Mouse (Mus musculus): ENCODE measurements around the gene Wdr11. TPM values are rescaled to one million over a fixed set of nuclear protein-coding genes. Genes with fewer than 3 reads are reported as not detected.
A peak's percentile ranks its signal among the peaks of the same experiment; 100 is the strongest.

The Wdr11 gene
- polyA plus RNA-seq, 1 experiment from 2014 or later = 31.4 TPM

GRCm38 (mm10) chr7:129647798-129648197, 56.1 kb downstream of the Wdr11 start:
- 0 out of 2 replicates have a peak, but pooled peaks cover 2% of the 10 kb centered on the region for H3K4me1 ChIP-seq (ENCODE audit: control insufficient read depth, insufficient read depth, low read length)
- WGBS (ENCODE audit: insufficient replicate concordance) = 69% methylated on average over 7 of the region's 7 CpGs

DNA sequence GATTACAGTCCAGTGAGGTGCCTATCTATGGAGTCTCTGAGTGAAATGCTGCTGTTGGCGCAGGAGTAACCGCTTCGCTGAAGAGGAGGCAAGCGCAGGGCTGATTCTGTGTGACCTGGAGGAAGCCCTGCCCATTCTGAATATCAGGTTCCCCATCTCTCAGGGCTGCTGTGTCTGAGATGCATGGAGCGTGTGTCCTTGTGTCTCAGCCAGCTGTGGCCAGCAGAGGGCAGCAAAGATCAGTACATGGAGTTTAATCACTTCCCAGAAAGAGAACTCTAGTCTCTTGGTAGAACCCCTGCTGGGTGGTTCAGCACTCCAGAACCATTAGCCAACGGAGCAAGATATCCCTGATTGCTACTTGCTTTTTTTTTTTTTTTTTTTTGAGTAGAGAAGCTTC, 57.3 kb downstream of the Wdr11 start:
- ATAC-seq (replicated peaks; ENCODE audit: insufficient number of reproducible peaks, low FRiP score, low TSS enrichment) = no peak
- H3K4me3 ChIP-seq (ENCODE audit: low read depth, low read length) = no peak overlapping the region
- no peaks in the 10 kb centered on the region for H3K9me3 ChIP-seq (replicated peaks; ENCODE audit: control insufficient read depth, low read length)
- 7% methylated on average over 6 of the region's 6 CpGs for WGBS (ENCODE audit: insufficient replicate concordance)
- H3K4me1 ChIP-seq (ENCODE audit: control insufficient read depth, insufficient read depth, low read length) = 0 out of 2 replicates have a peak, but pooled peaks cover 2% of the 10 kb centered on the region
- H3K4me2 ChIP-seq = no peak overlapping the region
- H3K27ac ChIP-seq (ENCODE audit: low read depth, low read length) = no peak overlapping the region
- no peak overlapping the region for H3K9ac ChIP-seq (ENCODE audit: low read depth, low read length)
- no peaks in the 10 kb centered on the region for H3K36me3 ChIP-seq (ENCODE audit: control insufficient read depth, insufficient read depth, low read length)
- H3K27me3 ChIP-seq (ENCODE audit: control insufficient read depth, insufficient read depth, low read length) = no peaks in the 10 kb centered on the region

More at GRCm38 (mm10) chr7:129647798-129648197, 56.1 kb downstream of the Wdr11 start:
- no peak overlapping the region for H3K4me2 ChIP-seq
- no peaks in the 10 kb centered on the region for H3K36me3 ChIP-seq (ENCODE audit: control insufficient read depth, insufficient read depth, low read length)
- H3K27ac ChIP-seq (ENCODE audit: low read depth, low read length) = no peak overlapping the region
- no peak overlapping the region for H3K4me3 ChIP-seq (ENCODE audit: low read depth, low read length)
- no peaks in the 10 kb centered on the region for H3K27me3 ChIP-seq (ENCODE audit: control insufficient read depth, insufficient read depth, low read length)
- no peak; the same call in 1 of the 2 replicates for ATAC-seq (replicated peaks; ENCODE audit: insufficient number of reproducible peaks, low FRiP score, low TSS enrichment)
- no peak overlapping the region for H3K9ac ChIP-seq (ENCODE audit: low read depth, low read length)
- no peaks in the 10 kb centered on the region for H3K9me3 ChIP-seq (replicated peaks; ENCODE audit: control insufficient read depth, low read length)

DNA sequence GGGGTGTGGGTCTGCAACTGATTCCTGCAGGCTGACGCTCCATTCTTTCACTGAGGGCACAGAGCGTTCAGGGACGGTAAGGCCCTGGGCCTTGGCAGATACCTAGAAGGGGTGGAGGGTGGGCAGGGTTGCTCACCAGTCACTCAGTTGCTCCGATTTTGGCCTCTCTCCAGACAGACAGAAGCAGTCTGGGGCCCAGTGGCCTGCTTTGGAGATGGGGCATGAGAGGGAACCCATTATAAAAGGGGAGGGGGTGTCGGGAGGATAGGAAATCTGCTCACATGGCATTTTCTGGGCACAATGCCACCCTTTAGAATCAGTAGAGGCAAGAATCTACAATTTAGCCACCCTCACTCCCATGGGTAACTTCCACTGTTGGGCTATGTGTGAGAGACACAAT, 59.1 kb downstream of the Wdr11 start:
- no peak for ATAC-seq (replicated peaks; ENCODE audit: insufficient number of reproducible peaks, low FRiP score, low TSS enrichment)
- Histone ChIP-seq H3K4me1 (ENCODE audit: control insufficient read depth, insufficient read depth, low read length) (0 out of 2 replicates have a peak, but pooled peaks cover 2% of the 10 kb centered on the region), H3K9me3 (replicated peaks; ENCODE audit: control insufficient read depth, low read length) (no peaks in the 10 kb centered on the region), H3K27ac (ENCODE audit: low read depth, low read length) (no peak overlapping the region), H3K4me3 (ENCODE audit: low read depth, low read length) (no peak overlapping the region), H3K27me3 (ENCODE audit: control insufficient read depth, insufficient read depth, low read length) (no peaks in the 10 kb centered on the region), H3K9ac (ENCODE audit: low read depth, low read length) (no peak overlapping the region), H3K4me2 (no peak overlapping the region), H3K36me3 (ENCODE audit: control insufficient read depth, insufficient read depth, low read length) (no peaks in the 10 kb centered on the region)
- 86% methylated on average over 5 of the region's 5 CpGs for WGBS (ENCODE audit: insufficient replicate concordance)

DNA sequence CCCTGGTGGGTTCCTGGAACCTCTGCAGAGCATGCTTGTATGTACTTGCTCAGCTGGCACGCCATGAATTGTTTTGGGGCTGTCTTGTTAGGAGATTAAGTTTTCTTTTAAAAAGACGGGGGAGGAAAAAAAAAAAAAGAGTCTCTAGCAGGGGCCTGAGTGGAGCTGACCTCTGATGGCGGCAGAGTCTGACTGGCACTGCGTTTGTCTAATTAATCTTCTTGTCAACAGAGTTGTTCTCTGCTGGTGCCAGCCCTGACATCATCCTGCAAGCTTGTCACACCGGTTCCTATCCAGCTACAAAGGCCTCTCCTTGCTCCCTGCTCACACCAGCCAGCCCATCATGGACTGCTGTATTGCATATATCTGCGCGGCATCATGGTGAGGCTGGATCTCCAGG, 60.1 kb downstream of the Wdr11 start:
- no peaks in the 10 kb centered on the region for H3K36me3 ChIP-seq (ENCODE audit: control insufficient read depth, insufficient read depth, low read length)
- no peak overlapping the region for H3K4me2 ChIP-seq
- no peak overlapping the region for H3K4me3 ChIP-seq (ENCODE audit: low read depth, low read length)
- no peak overlapping the region for H3K9ac ChIP-seq (ENCODE audit: low read depth, low read length)
- H3K4me1 ChIP-seq (ENCODE audit: control insufficient read depth, insufficient read depth, low read length) = 0 out of 2 replicates have a peak, but pooled peaks cover 2% of the 10 kb centered on the region
- H3K27ac ChIP-seq (ENCODE audit: low read depth, low read length) = no peak overlapping the region
- WGBS (ENCODE audit: insufficient replicate concordance) = 48% methylated on average over 7 of the region's 7 CpGs
- no peak for ATAC-seq (replicated peaks; ENCODE audit: insufficient number of reproducible peaks, low FRiP score, low TSS enrichment)
- H3K9me3 ChIP-seq (replicated peaks; ENCODE audit: control insufficient read depth, low read length) = no peaks in the 10 kb centered on the region
- H3K27me3 ChIP-seq (ENCODE audit: control insufficient read depth, insufficient read depth, low read length) = no peaks in the 10 kb centered on the region

DNA sequence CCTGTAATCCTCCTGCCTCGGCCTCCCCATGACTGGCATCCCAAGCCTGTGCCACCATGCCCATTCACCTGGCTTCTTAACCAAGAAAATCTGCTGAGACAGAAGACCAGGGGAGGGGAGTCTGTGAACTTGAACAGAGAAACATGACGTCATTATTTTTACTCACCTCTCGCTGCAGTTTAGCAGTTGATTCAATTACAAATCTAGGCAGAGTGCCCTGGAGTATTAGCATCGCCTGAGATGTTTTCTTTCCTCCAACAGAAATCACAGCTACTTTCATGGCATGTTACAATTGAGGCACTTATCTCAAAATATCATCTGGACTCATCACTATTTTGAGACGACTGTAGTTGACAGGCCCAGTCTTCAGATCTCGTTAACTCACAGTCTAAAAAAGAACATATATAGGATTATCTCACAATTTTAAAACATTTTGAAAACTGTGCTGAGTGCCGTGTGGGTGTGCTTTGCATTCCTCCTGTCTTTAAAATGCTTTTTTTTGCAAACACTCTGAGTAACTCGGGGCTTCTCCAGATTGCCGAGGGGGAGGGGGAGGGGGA, 61.3 kb downstream of the Wdr11 start:
- Histone ChIP-seq H3K4me3 (ENCODE audit: low read depth, low read length) (no peak overlapping the region), H3K36me3 (ENCODE audit: control insufficient read depth, insufficient read depth, low read length) (no peaks in the 10 kb centered on the region), H3K4me1 (ENCODE audit: control insufficient read depth, insufficient read depth, low read length) (0 out of 2 replicates have a peak, but pooled peaks cover 2% of the 10 kb centered on the region), H3K27me3 (ENCODE audit: control insufficient read depth, insufficient read depth, low read length) (no peaks in the 10 kb centered on the region), H3K27ac (ENCODE audit: low read depth, low read length) (no peak overlapping the region), H3K9ac (ENCODE audit: low read depth, low read length) (no peak overlapping the region), H3K9me3 (replicated peaks; ENCODE audit: control insufficient read depth, low read length) (no peaks in the 10 kb centered on the region), H3K4me2 (no peak overlapping the region)
- WGBS (ENCODE audit: insufficient replicate concordance) = 48% methylated on average over 9 of the region's 9 CpGs
- no peak for ATAC-seq (replicated peaks; ENCODE audit: insufficient number of reproducible peaks, low FRiP score, low TSS enrichment)

GRCm38 (mm10) chr7:129653791-129654271, 62.2 kb downstream of the Wdr11 start:
- ATAC-seq (replicated peaks; ENCODE audit: insufficient number of reproducible peaks, low FRiP score, low TSS enrichment) = peak; percentile 62; the same call in 1 of the 2 replicates
- Histone ChIP-seq H3K27me3 (ENCODE audit: control insufficient read depth, insufficient read depth, low read length) (no peaks in the 10 kb centered on the region), H3K4me1 (ENCODE audit: control insufficient read depth, insufficient read depth, low read length) (0 out of 2 replicates have a peak, but pooled peaks cover under 1% of the 10 kb centered on the region), H3K4me3 (ENCODE audit: low read depth, low read length) (no peak overlapping the region), H3K27ac (ENCODE audit: low read depth, low read length) (no peak overlapping the region), H3K9me3 (replicated peaks; ENCODE audit: control insufficient read depth, low read length) (no peaks in the 10 kb centered on the region), H3K4me2 (no peak overlapping the region), H3K36me3 (ENCODE audit: control insufficient read depth, insufficient read depth, low read length) (no peaks in the 10 kb centered on the region), H3K9ac (ENCODE audit: low read depth, low read length) (no peak overlapping the region)
- WGBS (ENCODE audit: insufficient replicate concordance) = 15% methylated on average over 11 of the region's 11 CpGs

GRCm38 (mm10) chr7:129654923-129655322, 63.3 kb downstream of the Wdr11 start:
- WGBS (ENCODE audit: insufficient replicate concordance) = 37% methylated on average over 12 of the region's 12 CpGs

DNA sequence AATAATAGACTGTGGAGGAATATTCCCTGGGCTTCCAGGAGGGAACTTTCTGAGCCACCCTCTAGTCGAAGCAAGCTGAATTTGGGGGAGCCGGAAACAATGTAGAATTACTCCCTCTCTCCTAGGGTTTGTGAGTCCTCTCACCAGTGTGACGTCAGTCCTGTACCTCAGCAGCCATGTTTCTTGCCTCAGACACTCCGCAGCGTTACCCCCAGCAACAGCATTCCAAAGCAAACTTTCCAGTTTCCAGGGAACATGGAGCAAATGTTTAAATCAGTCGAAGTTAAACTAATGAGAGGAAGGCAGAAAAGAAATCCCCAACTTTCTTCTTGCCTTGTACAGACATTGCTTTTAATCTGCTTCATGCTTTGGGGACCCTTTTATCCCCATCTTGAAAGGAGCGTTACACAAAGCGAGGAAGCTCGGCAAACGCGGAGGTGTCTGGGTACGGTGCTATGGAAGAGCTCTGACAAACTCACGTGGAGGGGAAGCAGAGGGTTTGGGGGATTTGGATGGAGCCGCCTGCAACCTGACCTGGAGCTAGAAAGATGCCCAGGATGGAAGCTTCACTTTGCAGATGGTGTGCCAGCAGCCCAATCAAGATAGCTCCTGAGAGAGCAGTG, 64.1 kb downstream of the Wdr11 start:
- Histone ChIP-seq H3K27me3 (ENCODE audit: control insufficient read depth, insufficient read depth, low read length) (no peaks in the 10 kb centered on the region), H3K4me3 (ENCODE audit: low read depth, low read length) (no peak overlapping the region), H3K9ac (ENCODE audit: low read depth, low read length) (no peak overlapping the region), H3K4me2 (no peak overlapping the region), H3K4me1 (ENCODE audit: control insufficient read depth, insufficient read depth, low read length) (no peaks in the 10 kb centered on the region), H3K36me3 (ENCODE audit: control insufficient read depth, insufficient read depth, low read length) (no peaks in the 10 kb centered on the region), H3K9me3 (replicated peaks; ENCODE audit: control insufficient read depth, low read length) (no peaks in the 10 kb centered on the region), H3K27ac (ENCODE audit: low read depth, low read length) (no peak overlapping the region)
- WGBS (ENCODE audit: insufficient replicate concordance) = 67% methylated on average over 14 of the region's 14 CpGs
- ATAC-seq (replicated peaks; ENCODE audit: insufficient number of reproducible peaks, low FRiP score, low TSS enrichment) = no peak

More at GRCm38 (mm10) chr7:129654923-129655322, 63.3 kb downstream of the Wdr11 start:
- H3K36me3 ChIP-seq (ENCODE audit: control insufficient read depth, insufficient read depth, low read length) = no peaks in the 10 kb centered on the region
- H3K9ac ChIP-seq (ENCODE audit: low read depth, low read length) = no peak overlapping the region
- no peaks in the 10 kb centered on the region for H3K4me1 ChIP-seq (ENCODE audit: control insufficient read depth, insufficient read depth, low read length)
- no peak overlapping the region for H3K27ac ChIP-seq (ENCODE audit: low read depth, low read length)
- no peak overlapping the region for H3K4me3 ChIP-seq (ENCODE audit: low read depth, low read length)
- no peaks in the 10 kb centered on the region for H3K9me3 ChIP-seq (replicated peaks; ENCODE audit: control insufficient read depth, low read length)
- H3K4me2 ChIP-seq = no peak overlapping the region
- no peak for ATAC-seq (replicated peaks; ENCODE audit: insufficient number of reproducible peaks, low FRiP score, low TSS enrichment)
- H3K27me3 ChIP-seq (ENCODE audit: control insufficient read depth, insufficient read depth, low read length) = no peaks in the 10 kb centered on the region
